Mouse (Mus musculus) macrophage (primary cell): ENCODE data around the gene Pramel7. TPM values are rescaled to one million over a fixed set of nuclear protein-coding genes. Genes with fewer than 3 reads are reported as not detected.

Experiments used
- polyA plus RNA-seq: library from polyadenylated mRNA; stranded (reverse); fragments of 250-400 nt; gene quantifications from 3 replicates; pipeline ENCODE4 v1.2.4, GENCODE M21; 2018; ENCODE audit warnings: inconsistent platforms

The Pramel7 gene
- polyA plus RNA-seq, 1 experiment from 2014 or later: not detected

Other genes starting within 250 kb of the Pramel7 start
- gene Olfr1115, start 249.1 kb downstream of the Pramel7 start, polyA plus RNA-seq: not detected in 3 replicates
- not detected in 3 replicates for gene Olfr1116, start 229.6 kb downstream of the Pramel7 start, polyA plus RNA-seq
- gene Olfr1118, start 189.5 kb downstream of the Pramel7 start, polyA plus RNA-seq: not detected in 3 replicates
- not detected in 3 replicates for gene Olfr1120, start 142.3 kb downstream of the Pramel7 start, polyA plus RNA-seq
- not detected in 3 replicates for gene Olfr1121, start 127.2 kb downstream of the Pramel7 start, polyA plus RNA-seq
- gene Olfr1122, start 111.2 kb downstream of the Pramel7 start, polyA plus RNA-seq: not detected in 3 replicates
- not detected in 3 replicates for gene Olfr1123, start 80.5 kb downstream of the Pramel7 start, polyA plus RNA-seq
- gene Olfr1124, start 66.8 kb downstream of the Pramel7 start, polyA plus RNA-seq: not detected in 3 replicates
- not detected in 3 replicates for gene Olfr1126, start 43.1 kb downstream of the Pramel7 start, polyA plus RNA-seq
- not detected in 3 replicates for gene Pramel6, start 9.5 kb upstream of the Pramel7 start, polyA plus RNA-seq
- not detected in 3 replicates for gene Olfr153, start 34.7 kb upstream of the Pramel7 start, polyA plus RNA-seq
- gene Olfr1128, start 48.4 kb upstream of the Pramel7 start, polyA plus RNA-seq: not detected in 3 replicates
- gene Olfr1129, start 76.8 kb upstream of the Pramel7 start, polyA plus RNA-seq: not detected in 3 replicates
- not detected in 3 replicates for gene Olfr1130, start 109.1 kb upstream of the Pramel7 start, polyA plus RNA-seq
- not detected in 3 replicates for gene Olfr1131, start 130.0 kb upstream of the Pramel7 start, polyA plus RNA-seq
- gene Olfr1132, start 140.4 kb upstream of the Pramel7 start, polyA plus RNA-seq: not detected in 3 replicates
- not detected in 3 replicates for gene Olfr1133, start 150.3 kb upstream of the Pramel7 start, polyA plus RNA-seq
- not detected in 3 replicates for gene Olfr1134, start 161.4 kb upstream of the Pramel7 start, polyA plus RNA-seq
- not detected in 3 replicates for gene Olfr1135, start 176.6 kb upstream of the Pramel7 start, polyA plus RNA-seq
- gene Olfr1136, start 196.9 kb upstream of the Pramel7 start, polyA plus RNA-seq: not detected in 3 replicates
- gene Olfr1137, start 216.1 kb upstream of the Pramel7 start, polyA plus RNA-seq: not detected in 3 replicates
- gene Olfr1138, start 242.9 kb upstream of the Pramel7 start, polyA plus RNA-seq: not detected in 3 replicates
- not detected in 3 replicates for gene Olfr1140, start 246.7 kb upstream of the Pramel7 start, polyA plus RNA-seq